Mouse (Mus musculus) embryo, embryonic 10.5 days (tissue): Measurements from ENCODE around the gene Ankrd60.
A peak's percentile ranks its signal among the peaks of the same experiment; 100 is the strongest.

Experiments
- DNase-seq: peaks from one replicate; pipeline ENCODE4 v3.0.0-alpha.2; 2015; ENCODE audit warnings: low spot score

Ankrd60 gene

GRCm38 (mm10) chr2:173577669-173578557 is at the start of gene Ankrd60:
Ankrd60 (minus strand) TSS chr2:173578365.
- peak; percentile 52 for DNase-seq

- DNase-seq, result no peak
Measured at GRCm38 (mm10) chr2:173625786-173626185, 47.6 kb upstream of the Ankrd60 start.

- no peak for DNase-seq
Measured at GRCm38 (mm10) chr2:173624667-173625066, 46.5 kb upstream of the Ankrd60 start.

GRCm38 (mm10) chr2:173622173-173622601 is 44.0 kb upstream of the Ankrd60 start:
- DNase-seq, result peak; percentile 34

GRCm38 (mm10) chr2:173620645-173621044 is 42.5 kb upstream of the Ankrd60 start:
- DNase-seq, result no peak

GRCm38 (mm10) chr2:173619132-173619531 is 41.0 kb upstream of the Ankrd60 start:
- DNase-seq, result no peak

- DNase-seq, result no peak
Measured at GRCm38 (mm10) chr2:173616156-173616555, 38.0 kb upstream of the Ankrd60 start.

- no peak for DNase-seq
Measured at GRCm38 (mm10) chr2:173615378-173616081, 37.4 kb upstream of the Ankrd60 start.

- no peak for DNase-seq
Measured at GRCm38 (mm10) chr2:173608020-173608958, 30.1 kb upstream of the Ankrd60 start.

- no peak for DNase-seq
Measured at GRCm38 (mm10) chr2:173606415-173606804, 28.2 kb upstream of the Ankrd60 start.

- no peak for DNase-seq
Measured at GRCm38 (mm10) chr2:173605713-173606414, 27.7 kb upstream of the Ankrd60 start.

- no peak for DNase-seq
Measured at GRCm38 (mm10) chr2:173601861-173602260, 23.7 kb upstream of the Ankrd60 start.

- DNase-seq, result peak; percentile 47
Measured at GRCm38 (mm10) chr2:173595374-173595781, 17.2 kb upstream of the Ankrd60 start.

GRCm38 (mm10) chr2:173594313-173595063 is 16.3 kb upstream of the Ankrd60 start:
- DNase-seq, result no peak

GRCm38 (mm10) chr2:173593841-173594240 is 15.7 kb upstream of the Ankrd60 start:
- DNase-seq, result no peak

- DNase-seq, result no peak
Measured at GRCm38 (mm10) chr2:173592781-173593180, 14.6 kb upstream of the Ankrd60 start.

- no peak for DNase-seq
Measured at GRCm38 (mm10) chr2:173587411-173587810, 9.2 kb upstream of the Ankrd60 start.

- DNase-seq, result peak; percentile 81
Measured at GRCm38 (mm10) chr2:173586118-173586968, 8.2 kb upstream of the Ankrd60 start.

GRCm38 (mm10) chr2:173585387-173586117 is 7.4 kb upstream of the Ankrd60 start:
- peak; percentile 91 for DNase-seq
